Mouse (Mus musculus) thymus, adult 2 months (tissue): ENCODE results near the gene Metap1d.

Experiments used
- CTCF ChIP-seq: fragments of 200-500 bp; IDR thresholded peaks from 2 replicates; pipeline ENCODE4 v1.5.1; 2012; ENCODE audit warnings: mild to moderate bottlenecking, control low read depth, low read length, moderate library complexity, borderline replicate concordance; ENCODE audit not compliant: control insufficient read depth, poor library complexity, insufficient read depth; ENCODE audit errors: extremely low read depth
- POLR2A ChIP-seq: fragments of 200-500 bp; IDR thresholded peaks from 2 replicates; pipeline ENCODE4 v1.6.1; 2012; ENCODE audit warnings: mild to moderate bottlenecking, low read length, control low read depth, moderate library complexity; ENCODE audit not compliant: control insufficient read depth, poor library complexity, insufficient read depth; ENCODE audit errors: extremely low read depth

DNA sequence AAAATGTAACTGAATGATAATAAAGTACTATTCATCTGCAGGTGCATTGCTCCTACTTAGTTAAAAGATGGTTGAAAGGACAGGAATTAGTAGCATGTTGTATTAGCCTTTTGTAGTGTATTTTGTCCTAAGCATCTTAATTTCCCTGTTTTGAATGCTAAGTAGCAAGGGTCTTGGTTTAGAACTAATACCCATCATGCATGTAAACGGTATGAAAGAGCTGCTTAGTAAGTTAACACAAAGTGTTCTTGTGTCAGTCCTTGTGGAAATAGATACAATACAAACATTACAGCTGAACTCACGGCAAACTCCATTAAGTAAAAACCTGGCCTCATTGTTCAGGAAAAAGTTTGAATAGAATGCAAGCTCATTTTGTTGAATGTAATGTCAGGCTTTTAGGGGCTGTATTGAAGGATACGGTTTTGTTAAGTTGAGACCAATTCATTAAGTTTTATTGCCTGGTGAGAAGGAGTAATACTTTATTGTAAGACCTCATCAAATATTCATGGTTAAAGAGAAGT, 34.3 kb upstream of the Metap1d start:
- no peak for TF ChIP-seq POLR2A
- TF ChIP-seq CTCF = no peak
